Mouse (Mus musculus): ENCODE measurements around the gene Hnrnpul1. TPM values are rescaled to one million over a fixed set of nuclear protein-coding genes. Genes with fewer than 3 reads are reported as not detected.

The Hnrnpul1 gene
- total and polyA plus RNA-seq, 2 experiments from 2014 or later, result 47.9 to 144 TPM

DNA sequence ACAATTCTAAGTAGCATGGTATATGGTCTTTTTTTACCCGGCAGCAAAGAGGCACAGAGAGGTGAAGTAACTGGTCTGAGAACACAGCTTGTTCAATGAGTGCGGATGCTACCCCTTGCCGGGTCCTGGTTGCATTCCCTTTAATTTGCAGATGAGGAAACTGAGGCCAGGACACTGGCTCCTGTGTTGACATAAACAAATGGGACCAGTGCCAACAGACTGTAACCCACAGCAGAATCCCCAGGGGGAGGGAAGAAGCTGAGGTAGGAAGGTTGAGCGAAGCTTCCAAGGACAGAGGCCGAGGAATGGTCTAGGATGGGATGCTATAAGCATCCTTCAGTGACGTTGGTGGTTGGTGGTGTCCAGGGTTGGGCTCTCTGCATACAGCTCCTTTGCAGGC lies 79.2 kb downstream of the Hnrnpul1 start:
- H3K4me3 ChIP-seq (ENCODE audit: low read depth, low read length), result peak overlapping the region; percentile 38
- ATAC-seq (no peak), DNase-seq (no peak)
- peak overlapping the region; percentile 58 for H3K4me2 ChIP-seq (ENCODE audit: low read depth)
- no peak for TF ChIP-seq CTCF (IDR thresholded peaks at IDR 0.05; ENCODE audit: low read depth)
- peaks cover 7% of the 10 kb centered on the region; the same call in 1 of the 2 replicates for H3K27me3 ChIP-seq (ENCODE audit: insufficient read depth, low read length)
- H3K36me3 ChIP-seq (ENCODE audit: insufficient read depth), result no peaks in the 10 kb centered on the region
- H3K27ac ChIP-seq (ENCODE audit: low read depth, low read length), result no peak overlapping the region
- H3K9ac ChIP-seq, result peak overlapping the region; percentile 55
- H3K4me1 ChIP-seq (ENCODE audit: insufficient read depth), result peaks cover 8% of the 10 kb centered on the region; the same call in 1 of the 2 replicates
- no peaks in the 10 kb centered on the region for H3K9me3 ChIP-seq (ENCODE audit: low read length)
- 43% methylated on average over 6 of the region's 6 CpGs for WGBS

DNA sequence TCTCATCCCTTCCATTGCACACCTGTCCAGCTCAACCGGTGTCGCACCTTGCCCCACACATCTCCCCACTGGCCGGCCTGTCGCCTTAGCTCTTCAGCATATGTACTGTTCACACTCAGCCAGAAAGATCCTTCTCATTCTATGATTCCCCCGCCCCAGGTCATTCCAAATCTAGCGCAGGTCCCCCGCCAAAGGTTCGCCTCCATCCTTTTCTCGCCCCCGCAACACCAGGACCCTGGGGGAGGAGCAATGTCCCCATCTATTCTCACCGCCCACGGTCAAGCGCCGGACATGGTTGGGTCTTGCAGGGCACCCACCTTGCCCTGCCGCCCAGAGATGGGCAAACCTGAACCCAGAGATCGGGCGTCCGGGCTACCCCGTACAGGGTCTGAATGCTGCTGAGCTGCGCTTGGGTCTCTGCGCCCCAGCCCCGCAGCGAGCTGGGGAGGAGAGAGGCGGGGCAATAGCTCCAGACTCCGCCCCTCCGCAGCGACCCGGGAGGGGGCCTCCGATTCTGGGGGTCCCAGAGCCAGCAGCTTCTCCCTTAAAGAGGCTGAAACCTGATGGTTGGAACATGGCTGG lies 79.7 kb downstream of the Hnrnpul1 start, which contains the start of gene Tmem91:
TSS of gene Tmem91 (minus strand) at position 448 of the 582 bp plus-strand sequence.
- Histone ChIP-seq H3K36me3 (ENCODE audit: insufficient read depth) (no peaks in the 10 kb centered on the region), H3K4me2 (ENCODE audit: low read depth) (peak within 1 kb of the TSS; percentile 58), H3K4me3 (ENCODE audit: low read depth, low read length) (peak within 1 kb of the TSS; percentile 38), H3K27me3 (ENCODE audit: insufficient read depth, low read length) (peaks cover 7% of the 10 kb centered on the region; the same call in 1 of the 2 replicates), H3K4me1 (ENCODE audit: insufficient read depth) (peaks cover 4% of the 10 kb centered on the region; the same call in 1 of the 2 replicates), H3K9ac (peak within 1 kb of the TSS; percentile 55), H3K9me3 (ENCODE audit: low read length) (no peaks in the 10 kb centered on the region), H3K27ac (ENCODE audit: low read depth, low read length) (no peak within 1 kb of the TSS)
- TF ChIP-seq CTCF (IDR thresholded peaks at IDR 0.05; ENCODE audit: low read depth), result no peak
- 4% methylated on average over 29 of the region's 29 CpGs for WGBS
- DNase-seq, result no peak
- peak; percentile 28; the same call in 1 of the 2 replicates for ATAC-seq

DNA sequence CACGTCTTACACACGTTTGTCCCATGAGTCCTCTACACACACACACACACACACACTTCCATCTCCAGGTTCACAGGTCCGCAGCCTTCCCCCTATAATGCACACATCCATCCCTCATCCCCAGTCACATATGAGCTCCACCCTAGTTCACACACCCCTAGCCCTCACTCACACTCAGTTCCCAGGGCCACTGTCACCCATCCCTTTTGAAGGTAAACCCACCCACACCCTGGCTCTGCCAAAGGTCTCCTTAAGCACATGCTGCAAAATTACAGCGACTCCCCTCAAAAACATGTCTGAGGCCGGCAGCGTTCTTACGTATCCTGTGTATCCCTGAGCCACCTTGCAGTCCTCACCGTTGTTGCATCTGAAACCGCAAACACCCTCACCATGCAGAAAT lies 80.3 kb downstream of the Hnrnpul1 start:
- Histone ChIP-seq H3K4me1 (ENCODE audit: insufficient read depth) (peaks cover 4% of the 10 kb centered on the region; the same call in 1 of the 2 replicates), H3K27ac (ENCODE audit: low read depth, low read length) (no peak overlapping the region), H3K4me3 (ENCODE audit: low read depth, low read length) (peak overlapping the region; percentile 38), H3K9me3 (ENCODE audit: low read length) (no peaks in the 10 kb centered on the region), H3K27me3 (ENCODE audit: insufficient read depth, low read length) (peaks cover 7% of the 10 kb centered on the region; the same call in 1 of the 2 replicates), H3K9ac (peak overlapping the region; percentile 55; the same call in 1 of the 2 replicates), H3K4me2 (ENCODE audit: low read depth) (peak overlapping the region; percentile 58), H3K36me3 (ENCODE audit: insufficient read depth) (peaks cover 1% of the 10 kb centered on the region; the same call in 1 of the 2 replicates)
- no peak for TF ChIP-seq CTCF (IDR thresholded peaks at IDR 0.05; ENCODE audit: low read depth)
- ATAC-seq (no peak), DNase-seq (no peak)
- WGBS, result 27% methylated on average over 9 of the region's 9 CpGs

- 51% methylated on average over 4 of the region's 4 CpGs for WGBS
- DNase-seq (no peak), ATAC-seq (no peak)
- Histone ChIP-seq H3K9ac (no peak overlapping the region), H3K27me3 (ENCODE audit: insufficient read depth, low read length) (peaks cover 7% of the 10 kb centered on the region; the same call in 1 of the 2 replicates), H3K4me1 (ENCODE audit: insufficient read depth) (peaks cover 4% of the 10 kb centered on the region; the same call in 1 of the 2 replicates), H3K36me3 (ENCODE audit: insufficient read depth) (peaks cover 16% of the 10 kb centered on the region), H3K27ac (ENCODE audit: low read depth, low read length) (no peak overlapping the region), H3K4me3 (ENCODE audit: low read depth, low read length) (no peak overlapping the region), H3K9me3 (ENCODE audit: low read length) (no peaks in the 10 kb centered on the region), H3K4me2 (ENCODE audit: low read depth) (no peak overlapping the region)
- 0 out of 2 replicates have a peak, but pooled peaks have one; percentile 5 for TF ChIP-seq CTCF (IDR thresholded peaks at IDR 0.05; ENCODE audit: low read depth)
These were observed 82.1 kb downstream of the Hnrnpul1 start for GRCm38 (mm10) chr7:25672442-25672841.

DNA sequence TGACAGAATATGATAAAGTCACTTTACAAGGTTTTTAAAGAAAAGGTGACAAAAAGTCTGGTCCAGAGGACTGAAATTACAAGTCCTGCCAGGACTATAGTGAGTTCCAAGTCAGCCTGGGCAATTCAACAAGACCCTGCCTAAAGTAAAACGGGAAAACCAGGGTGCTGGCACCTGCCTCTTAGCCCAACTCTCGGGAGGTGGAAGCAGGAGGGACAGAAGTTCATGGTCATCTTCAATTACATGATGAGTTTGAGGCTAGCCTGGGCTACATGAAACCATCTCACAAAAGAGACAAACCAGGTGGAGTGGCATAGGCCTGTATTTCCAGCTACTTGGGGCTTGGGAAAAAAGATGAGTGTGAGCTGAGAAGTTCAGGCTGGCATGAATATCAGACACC lies 82.9 kb downstream of the Hnrnpul1 start:
- peaks cover under 1% of the 10 kb centered on the region; the same call in 1 of the 2 replicates for H3K4me1 ChIP-seq (ENCODE audit: insufficient read depth)
- H3K27ac ChIP-seq (ENCODE audit: low read depth, low read length), result no peak overlapping the region
- H3K4me3 ChIP-seq (ENCODE audit: low read depth, low read length), result no peak overlapping the region
- WGBS, result 63% methylated on average over 2 of the region's 2 CpGs
- H3K9me3 ChIP-seq (ENCODE audit: low read length), result no peaks in the 10 kb centered on the region
- H3K9ac ChIP-seq, result no peak overlapping the region
- H3K27me3 ChIP-seq (ENCODE audit: insufficient read depth, low read length), result peaks cover 7% of the 10 kb centered on the region; the same call in 1 of the 2 replicates
- DNase-seq, result no peak
- H3K36me3 ChIP-seq (ENCODE audit: insufficient read depth), result peaks cover 16% of the 10 kb centered on the region
- no peak for ATAC-seq
- H3K4me2 ChIP-seq (ENCODE audit: low read depth), result no peak overlapping the region
- no peak for TF ChIP-seq CTCF (IDR thresholded peaks at IDR 0.05; ENCODE audit: low read depth)

Other genes with a start within 250 kb of the Hnrnpul1 start
- not detected in 2 replicates for gene Ceacam2, start 214.9 kb downstream of the Hnrnpul1 start, total RNA-seq (2014; rRNA removed)
- gene Ceacam2, start 214.9 kb downstream of the Hnrnpul1 start, polyA plus RNA-seq (2015; fragmentation: Nextera tagmentation; extraction: Ambion mirVana), result not detected in 2 replicates
- not detected in 2 replicates for gene Erich4, start 138.9 kb downstream of the Hnrnpul1 start, total RNA-seq (2014; rRNA removed)
- not detected in 2 replicates for gene Erich4, start 138.9 kb downstream of the Hnrnpul1 start, polyA plus RNA-seq (2015; fragmentation: Nextera tagmentation; extraction: Ambion mirVana)
- 35.8 and 45.8 TPM in 2 replicates for gene Dmac2, start 135.3 kb downstream of the Hnrnpul1 start, total RNA-seq (2014; rRNA removed)
- gene Dmac2, start 135.3 kb downstream of the Hnrnpul1 start, polyA plus RNA-seq (2015; fragmentation: Nextera tagmentation; extraction: Ambion mirVana), result 35.0 and 40.6 TPM in 2 replicates
- 0.31 and 0.95 TPM in 2 replicates for gene B3gnt8, start 128.1 kb downstream of the Hnrnpul1 start, total RNA-seq (2014; rRNA removed)
- gene B3gnt8, start 128.1 kb downstream of the Hnrnpul1 start, polyA plus RNA-seq (2015; fragmentation: Nextera tagmentation; extraction: Ambion mirVana), result 1.0 and 1.3 TPM in 2 replicates
- gene Bckdha, start 95.8 kb downstream of the Hnrnpul1 start, total RNA-seq (2014; rRNA removed), result 55.7 and 55.9 TPM in 2 replicates
- gene Bckdha, start 95.8 kb downstream of the Hnrnpul1 start, polyA plus RNA-seq (2015; fragmentation: Nextera tagmentation; extraction: Ambion mirVana), result 57.1 and 58.3 TPM in 2 replicates
- 22.9 and 24.9 TPM in 2 replicates for gene Exosc5, start 95.6 kb downstream of the Hnrnpul1 start, total RNA-seq (2014; rRNA removed)
- 33.9 and 35.2 TPM in 2 replicates for gene Exosc5, start 95.6 kb downstream of the Hnrnpul1 start, polyA plus RNA-seq (2015; fragmentation: Nextera tagmentation; extraction: Ambion mirVana)
- gene Tmem91, start 79.6 kb downstream of the Hnrnpul1 start, total RNA-seq (2014; rRNA removed), result 32.8 and 40.3 TPM in 2 replicates
- 40.9 and 61.4 TPM in 2 replicates for gene Tmem91, start 79.6 kb downstream of the Hnrnpul1 start, polyA plus RNA-seq (2015; fragmentation: Nextera tagmentation; extraction: Ambion mirVana)
- gene B9d2, start 74.0 kb downstream of the Hnrnpul1 start, total RNA-seq (2014; rRNA removed), result 15.7 and 15.8 TPM in 2 replicates
- gene B9d2, start 74.0 kb downstream of the Hnrnpul1 start, polyA plus RNA-seq (2015; fragmentation: Nextera tagmentation; extraction: Ambion mirVana), result 58.2 and 60.1 TPM in 2 replicates
- gene Tgfb1, start 67.8 kb downstream of the Hnrnpul1 start, total RNA-seq (2014; rRNA removed), result 1.6 and 3.1 TPM in 2 replicates
- 0.39 and 0.56 TPM in 2 replicates for gene Tgfb1, start 67.8 kb downstream of the Hnrnpul1 start, polyA plus RNA-seq (2015; fragmentation: Nextera tagmentation; extraction: Ambion mirVana)
- 21.1 and 37.6 TPM in 2 replicates for gene Ccdc97, start 35.7 kb downstream of the Hnrnpul1 start, total RNA-seq (2014; rRNA removed)
- 31.7 and 32.0 TPM in 2 replicates for gene Ccdc97, start 35.7 kb downstream of the Hnrnpul1 start, polyA plus RNA-seq (2015; fragmentation: Nextera tagmentation; extraction: Ambion mirVana)
- 15.8 and 17.7 TPM in 2 replicates for gene Axl, start 33.9 kb upstream of the Hnrnpul1 start, total RNA-seq (2014; rRNA removed)
- gene Axl, start 33.9 kb upstream of the Hnrnpul1 start, polyA plus RNA-seq (2015; fragmentation: Nextera tagmentation; extraction: Ambion mirVana), result 14.6 and 16.1 TPM in 2 replicates
- 1.2 and 2.0 TPM in 2 replicates for gene Cyp2s1, start 62.2 kb upstream of the Hnrnpul1 start, total RNA-seq (2014; rRNA removed)
- gene Cyp2s1, start 62.2 kb upstream of the Hnrnpul1 start, polyA plus RNA-seq (2015; fragmentation: Nextera tagmentation; extraction: Ambion mirVana), result 1.4 and 1.9 TPM in 2 replicates
- gene Cyp2b10, start 142.9 kb upstream of the Hnrnpul1 start, total RNA-seq (2014; rRNA removed), result not detected in 2 replicates
- not detected in 2 replicates for gene Cyp2b10, start 142.9 kb upstream of the Hnrnpul1 start, polyA plus RNA-seq (2015; fragmentation: Nextera tagmentation; extraction: Ambion mirVana)

Measured in forebrain, postnatal 0 days (tissue).